Mouse (Mus musculus) limb, embryonic 10.5 days (tissue): Measurements from ENCODE around the gene En1. TPM values are rescaled to one million over a fixed set of nuclear protein-coding genes. Genes with fewer than 3 reads are reported as not detected.
A peak's percentile ranks its signal among the peaks of the same experiment; 100 is the strongest.

ENCODE experiments used
- DNase-seq: peaks from one replicate; pipeline ENCODE4 v3.0.0-alpha.2; 2017; ENCODE audit warnings: low spot score
- H3K27ac ChIP-seq: fragments of 300-500 bp; sonication (generic); 2 replicates; pipeline ENCODE4 v1.5.1; 2016; ENCODE audit warnings: mild to moderate bottlenecking
- H3K27me3 ChIP-seq: fragments of 300-500 bp; sonication (generic); 2 replicates; pipeline ENCODE4 v1.6.1; 2016; ENCODE audit warnings: low read depth, mild to moderate bottlenecking; ENCODE audit not compliant: poor library complexity, severe bottlenecking
- H3K36me3 ChIP-seq: fragments of 300-500 bp; sonication (generic); 2 replicates; pipeline ENCODE4 v1.6.1; 2016; ENCODE audit warnings: mild to moderate bottlenecking, moderate library complexity
- H3K4me1 ChIP-seq: fragments of 300-500 bp; sonication (generic); 2 replicates; pipeline ENCODE4 v1.6.1; 2016
- H3K4me3 ChIP-seq: fragments of 300-500 bp; sonication (generic); 2 replicates; pipeline ENCODE4 v1.5.1; 2016; ENCODE audit warnings: mild to moderate bottlenecking, moderate library complexity
- H3K9me3 ChIP-seq: fragments of 300-500 bp; sonication (generic); replicated peaks from 2 replicates; pipeline ENCODE4 v1.6.1; 2016; ENCODE audit warnings: mild to moderate bottlenecking
- WGBS: fragments of 180-500 bp; shearing (Covaris S2); methylation state at CpG from one replicate; pipeline ENCODE4 v1.1.7; 2016; 5-methylcytosine and 5-hydroxymethylcytosine counted together
- polyA plus RNA-seq: library from polyadenylated mRNA; unstranded; fragments of >200 nt; fragmentation: Nextera tagmentation; extraction: Ambion mirVana; gene quantifications from 2 replicates; pipeline ENCODE4 v1.2.1, GENCODE M21; 2016

Gene En1
- polyA plus RNA-seq, 1 experiment from 2014 or later, result 0.91 TPM

- Histone ChIP-seq H3K4me3 (peak overlapping the region; percentile 54), H3K36me3 (no peaks in the 10 kb centered on the region), H3K9me3 (no peaks in the 10 kb centered on the region), H3K4me1 (peaks cover 35% of the 10 kb centered on the region), H3K27ac (peak overlapping the region; percentile 73), H3K27me3 (peaks cover 99% of the 10 kb centered on the region)
- under 1% methylated on average over 35 of the region's 35 CpGs for WGBS
- DNase-seq, result peak; percentile 79
These were observed 1.4 kb downstream of the En1 start for GRCm38 (mm10) chr1:120603656-120604051.

GRCm38 (mm10) chr1:120604431-120605142 lies 2.4 kb downstream of the En1 start:
- Histone ChIP-seq H3K9me3 (no peaks in the 10 kb centered on the region), H3K4me1 (peaks cover 34% of the 10 kb centered on the region), H3K4me3 (peak overlapping the region; percentile 6; the same call in 1 of the 2 replicates), H3K36me3 (no peaks in the 10 kb centered on the region), H3K27ac (no peak overlapping the region), H3K27me3 (peaks cover 99% of the 10 kb centered on the region)
- DNase-seq, result peak; percentile 66
- under 1% methylated on average over 30 of the region's 30 CpGs for WGBS

GRCm38 (mm10) chr1:120605143-120605435 lies 2.9 kb downstream of the En1 start:
- 0 out of 2 replicates have a peak overlapping the region, but pooled peaks have one; percentile 6 for H3K4me3 ChIP-seq
- no peak overlapping the region for H3K27ac ChIP-seq

GRCm38 (mm10) chr1:120605521-120606310 lies 3.5 kb downstream of the En1 start:
- no peak overlapping the region for H3K4me3 ChIP-seq
- DNase-seq, result no peak
- H3K27ac ChIP-seq, result no peak overlapping the region
- peaks cover 99% of the 10 kb centered on the region for H3K27me3 ChIP-seq
- H3K36me3 ChIP-seq, result no peaks in the 10 kb centered on the region
- peaks cover 31% of the 10 kb centered on the region for H3K4me1 ChIP-seq
- H3K9me3 ChIP-seq, result no peaks in the 10 kb centered on the region
- 3% methylated on average over 6 of the region's 6 CpGs for WGBS

More at GRCm38 (mm10) chr1:120605143-120605435, 2.9 kb downstream of the En1 start:
- under 1% methylated on average over 8 of the region's 8 CpGs for WGBS
- peaks cover 31% of the 10 kb centered on the region for H3K4me1 ChIP-seq
- H3K9me3 ChIP-seq, result no peaks in the 10 kb centered on the region
- H3K36me3 ChIP-seq, result no peaks in the 10 kb centered on the region
- peaks cover 99% of the 10 kb centered on the region for H3K27me3 ChIP-seq
- DNase-seq, result no peak

- Histone ChIP-seq H3K9me3 (no peaks in the 10 kb centered on the region), H3K36me3 (no peaks in the 10 kb centered on the region), H3K4me3 (peak overlapping the region; percentile 36), H3K4me1 (peaks cover 30% of the 10 kb centered on the region), H3K27ac (peak overlapping the region; percentile 21; the same call in 1 of the 2 replicates), H3K27me3 (peaks cover 99% of the 10 kb centered on the region)
- DNase-seq, result peak; percentile 74
- 1% methylated on average over 52 of the region's 52 CpGs for WGBS
These were observed 4.7 kb downstream of the En1 start for GRCm38 (mm10) chr1:120606641-120607575.

- no peaks in the 10 kb centered on the region for H3K9me3 ChIP-seq
- no peak overlapping the region for H3K4me3 ChIP-seq
- no peak overlapping the region for H3K27ac ChIP-seq
- H3K27me3 ChIP-seq, result peaks cover 99% of the 10 kb centered on the region
- peak; percentile 62 for DNase-seq
- no peaks in the 10 kb centered on the region for H3K36me3 ChIP-seq
- peaks cover 23% of the 10 kb centered on the region for H3K4me1 ChIP-seq
- 4% methylated on average over 11 of the region's 11 CpGs for WGBS
These were observed 5.6 kb downstream of the En1 start for GRCm38 (mm10) chr1:120607576-120608400.

GRCm38 (mm10) chr1:120608461-120608860 lies 6.2 kb downstream of the En1 start:
- peaks cover 99% of the 10 kb centered on the region for H3K27me3 ChIP-seq
- H3K27ac ChIP-seq, result no peak overlapping the region
- H3K4me1 ChIP-seq, result peaks cover 18% of the 10 kb centered on the region
- 10% methylated on average over 3 of the region's 3 CpGs for WGBS
- H3K36me3 ChIP-seq, result no peaks in the 10 kb centered on the region
- H3K9me3 ChIP-seq, result no peaks in the 10 kb centered on the region
- DNase-seq, result no peak
- no peak overlapping the region for H3K4me3 ChIP-seq

- DNase-seq, result no peak
- WGBS, result 2% methylated on average over 6 of the region's 6 CpGs
- H3K4me1 ChIP-seq, result peaks cover 23% of the 10 kb centered on the region
These were observed 7.4 kb downstream of the En1 start for GRCm38 (mm10) chr1:120609611-120610010.

GRCm38 (mm10) chr1:120613461-120614306 lies 11.5 kb downstream of the En1 start:
- Histone ChIP-seq H3K27ac (no peak overlapping the region), H3K9me3 (no peaks in the 10 kb centered on the region), H3K4me1 (peaks cover 13% of the 10 kb centered on the region; the same call in 1 of the 2 replicates), H3K36me3 (no peaks in the 10 kb centered on the region), H3K4me3 (no peak overlapping the region), H3K27me3 (peaks cover 100% of the 10 kb centered on the region)
- WGBS, result under 1% methylated on average over 32 of the region's 32 CpGs
- no peak for DNase-seq

More at GRCm38 (mm10) chr1:120609611-120610010, 7.4 kb downstream of the En1 start:
- Histone ChIP-seq H3K36me3 (no peaks in the 10 kb centered on the region), H3K4me3 (no peak overlapping the region), H3K27ac (no peak overlapping the region), H3K27me3 (peaks cover 99% of the 10 kb centered on the region), H3K9me3 (no peaks in the 10 kb centered on the region)

GRCm38 (mm10) chr1:120614307-120615100 lies 12.3 kb downstream of the En1 start:
- 1% methylated on average over 30 of the region's 30 CpGs for WGBS
- 0 out of 2 replicates have a peak overlapping the region, but pooled peaks have one; percentile 8 for H3K4me3 ChIP-seq
- DNase-seq, result peak; percentile 59
- peaks cover 13% of the 10 kb centered on the region; the same call in 1 of the 2 replicates for H3K4me1 ChIP-seq
- H3K27me3 ChIP-seq, result peaks cover 100% of the 10 kb centered on the region
- no peak overlapping the region for H3K27ac ChIP-seq
- H3K36me3 ChIP-seq, result no peaks in the 10 kb centered on the region
- H3K9me3 ChIP-seq, result no peaks in the 10 kb centered on the region
